Mouse (Mus musculus): ENCODE measurements at regions not wholly inside any gene's neighbourhood (a gene's known extent, or its start where the extent isn't known, plus 50 kb on each side); places are given as distances from the start of the nearest gene placed in this dataset.

- Histone ChIP-seq H3K27ac (replicated peaks; ENCODE audit: insufficient read depth, low read depth, low read length) (no peak overlapping the region), H3K27me3 (ENCODE audit: control insufficient read depth, insufficient read depth, low read length) (no peaks in the 10 kb centered on the region), H3K36me3 (ENCODE audit: control insufficient read depth, insufficient read depth, low read length) (no peaks in the 10 kb centered on the region), H3K79me2 (ENCODE audit: control insufficient read depth, insufficient read depth, low read length) (no peaks in the 10 kb centered on the region), H3K4me3 (ENCODE audit: insufficient read depth, low read depth, low read length) (no peak overlapping the region), H3K4me1 (ENCODE audit: control insufficient read depth, insufficient read depth, low read length) (no peaks in the 10 kb centered on the region), H3K9ac (ENCODE audit: low read depth, low read length) (no peak overlapping the region)
- no peak for DNase-seq (ENCODE audit: extremely low read depth, low read depth, low spot score)
- WGBS = 94% methylated on average over 4 of the region's 4 CpGs
- TF ChIP-seq POLR2A (IDR thresholded peaks at IDR 0.05; ENCODE audit: extremely low read depth, insufficient read depth, low read length) (no peak), CTCF (IDR thresholded peaks at IDR 0.05; ENCODE audit: low read depth, low read length) (no peak)
These were observed 57.8 kb upstream of the Zfand5 start for GRCm38 (mm10) chr19:21214253-21214652.

GRCm38 (mm10) chr19:21193461-21193860 is 78.6 kb upstream of the Zfand5 start:
- Histone ChIP-seq H3K4me1 (ENCODE audit: control insufficient read depth, insufficient read depth, low read length) (no peaks in the 10 kb centered on the region), H3K36me3 (ENCODE audit: control insufficient read depth, insufficient read depth, low read length) (no peaks in the 10 kb centered on the region), H3K79me2 (ENCODE audit: control insufficient read depth, insufficient read depth, low read length) (no peaks in the 10 kb centered on the region), H3K27me3 (ENCODE audit: control insufficient read depth, insufficient read depth, low read length) (no peaks in the 10 kb centered on the region), H3K4me3 (ENCODE audit: insufficient read depth, low read depth, low read length) (no peak overlapping the region), H3K9ac (ENCODE audit: low read depth, low read length) (no peak overlapping the region), H3K27ac (replicated peaks; ENCODE audit: insufficient read depth, low read depth, low read length) (no peak overlapping the region)
- DNase-seq (ENCODE audit: extremely low read depth, low read depth, low spot score) = no peak
- no peak for TF ChIP-seq POLR2A (IDR thresholded peaks at IDR 0.05; ENCODE audit: extremely low read depth, insufficient read depth, low read length)
- no peak for TF ChIP-seq CTCF (IDR thresholded peaks at IDR 0.05; ENCODE audit: low read depth, low read length)
- WGBS = 87% methylated on average over 10 of the region's 10 CpGs

GRCm38 (mm10) chr19:21192576-21192975 is 79.5 kb upstream of the Zfand5 start:
- no peaks in the 10 kb centered on the region for H3K4me1 ChIP-seq (ENCODE audit: control insufficient read depth, insufficient read depth, low read length)
- WGBS = 80% methylated on average over 6 of the region's 6 CpGs
- no peaks in the 10 kb centered on the region for H3K27me3 ChIP-seq (ENCODE audit: control insufficient read depth, insufficient read depth, low read length)
- DNase-seq (ENCODE audit: extremely low read depth, low read depth, low spot score) = no peak
- H3K9ac ChIP-seq (ENCODE audit: low read depth, low read length) = no peak overlapping the region
- no peak overlapping the region for H3K4me3 ChIP-seq (ENCODE audit: insufficient read depth, low read depth, low read length)
- H3K27ac ChIP-seq (replicated peaks; ENCODE audit: insufficient read depth, low read depth, low read length) = no peak overlapping the region
- no peaks in the 10 kb centered on the region for H3K36me3 ChIP-seq (ENCODE audit: control insufficient read depth, insufficient read depth, low read length)
- no peaks in the 10 kb centered on the region for H3K79me2 ChIP-seq (ENCODE audit: control insufficient read depth, insufficient read depth, low read length)
- no peak for TF ChIP-seq CTCF (IDR thresholded peaks at IDR 0.05; ENCODE audit: low read depth, low read length)
- TF ChIP-seq POLR2A (IDR thresholded peaks at IDR 0.05; ENCODE audit: extremely low read depth, insufficient read depth, low read length) = no peak

- WGBS = 77% methylated on average over 4 of the region's 4 CpGs
- Histone ChIP-seq H3K79me2 (ENCODE audit: control insufficient read depth, insufficient read depth, low read length) (no peaks in the 10 kb centered on the region), H3K27me3 (ENCODE audit: control insufficient read depth, insufficient read depth, low read length) (no peaks in the 10 kb centered on the region)
These were observed 82.9 kb upstream of the Zfand5 start for GRCm38 (mm10) chr19:21189216-21189615.

GRCm38 (mm10) chr19:21186656-21187055 is 85.4 kb upstream of the Zfand5 start:
- no peak overlapping the region for H3K9ac ChIP-seq (ENCODE audit: low read depth, low read length)
- no peaks in the 10 kb centered on the region for H3K27me3 ChIP-seq (ENCODE audit: control insufficient read depth, insufficient read depth, low read length)
- DNase-seq (ENCODE audit: extremely low read depth, low read depth, low spot score) = no peak
- H3K36me3 ChIP-seq (ENCODE audit: control insufficient read depth, insufficient read depth, low read length) = no peaks in the 10 kb centered on the region
- TF ChIP-seq POLR2A (IDR thresholded peaks at IDR 0.05; ENCODE audit: extremely low read depth, insufficient read depth, low read length) = no peak
- no peak for TF ChIP-seq CTCF (IDR thresholded peaks at IDR 0.05; ENCODE audit: low read depth, low read length)
- H3K79me2 ChIP-seq (ENCODE audit: control insufficient read depth, insufficient read depth, low read length) = no peaks in the 10 kb centered on the region
- H3K4me3 ChIP-seq (ENCODE audit: insufficient read depth, low read depth, low read length) = no peak overlapping the region
- H3K4me1 ChIP-seq (ENCODE audit: control insufficient read depth, insufficient read depth, low read length) = peaks cover 4% of the 10 kb centered on the region; the same call in 1 of the 2 replicates
- 93% methylated on average over 1 of the region's 1 CpGs for WGBS
- H3K27ac ChIP-seq (replicated peaks; ENCODE audit: insufficient read depth, low read depth, low read length) = no peak overlapping the region

More at GRCm38 (mm10) chr19:21189216-21189615, 82.9 kb upstream of the Zfand5 start:
- H3K9ac ChIP-seq (ENCODE audit: low read depth, low read length) = no peak overlapping the region
- H3K27ac ChIP-seq (replicated peaks; ENCODE audit: insufficient read depth, low read depth, low read length) = no peak overlapping the region
- no peak overlapping the region for H3K4me3 ChIP-seq (ENCODE audit: insufficient read depth, low read depth, low read length)
- H3K4me1 ChIP-seq (ENCODE audit: control insufficient read depth, insufficient read depth, low read length) = peaks cover 4% of the 10 kb centered on the region; the same call in 1 of the 2 replicates
- H3K36me3 ChIP-seq (ENCODE audit: control insufficient read depth, insufficient read depth, low read length) = no peaks in the 10 kb centered on the region
- TF ChIP-seq CTCF (IDR thresholded peaks at IDR 0.05; ENCODE audit: low read depth, low read length) (no peak), POLR2A (IDR thresholded peaks at IDR 0.05; ENCODE audit: extremely low read depth, insufficient read depth, low read length) (no peak)
- no peak for DNase-seq (ENCODE audit: extremely low read depth, low read depth, low spot score)

- TF ChIP-seq POLR2A (IDR thresholded peaks at IDR 0.05; ENCODE audit: extremely low read depth, insufficient read depth, low read length) (no peak), CTCF (IDR thresholded peaks at IDR 0.05; ENCODE audit: low read depth, low read length) (no peak)
- WGBS = 81% methylated on average over 1 of the region's 1 CpGs
These were observed 86.1 kb upstream of the Zfand5 start for GRCm38 (mm10) chr19:21186016-21186415.

More at GRCm38 (mm10) chr19:21186016-21186415, 86.1 kb upstream of the Zfand5 start:
- no peaks in the 10 kb centered on the region for H3K36me3 ChIP-seq (ENCODE audit: control insufficient read depth, insufficient read depth, low read length)
- H3K4me1 ChIP-seq (ENCODE audit: control insufficient read depth, insufficient read depth, low read length) = peaks cover 4% of the 10 kb centered on the region; the same call in 1 of the 2 replicates
- no peaks in the 10 kb centered on the region for H3K79me2 ChIP-seq (ENCODE audit: control insufficient read depth, insufficient read depth, low read length)
- peak; percentile 61 for DNase-seq (ENCODE audit: extremely low read depth, low read depth, low spot score)
- no peaks in the 10 kb centered on the region for H3K27me3 ChIP-seq (ENCODE audit: control insufficient read depth, insufficient read depth, low read length)
- no peak overlapping the region for H3K4me3 ChIP-seq (ENCODE audit: insufficient read depth, low read depth, low read length)
- H3K9ac ChIP-seq (ENCODE audit: low read depth, low read length) = no peak overlapping the region
- H3K27ac ChIP-seq (replicated peaks; ENCODE audit: insufficient read depth, low read depth, low read length) = no peak overlapping the region
